Mouse (Mus musculus) MEL-GATA-1-ER (cell line): ENCODE data around the gene Slc25a11.

Experiments used
- DNase-seq: peaks from one replicate; pipeline ENCODE4 v3.0.0-alpha.2; 2012; ENCODE audit warnings: low read depth; ENCODE audit errors: extremely low read depth

The Slc25a11 gene

DNA sequence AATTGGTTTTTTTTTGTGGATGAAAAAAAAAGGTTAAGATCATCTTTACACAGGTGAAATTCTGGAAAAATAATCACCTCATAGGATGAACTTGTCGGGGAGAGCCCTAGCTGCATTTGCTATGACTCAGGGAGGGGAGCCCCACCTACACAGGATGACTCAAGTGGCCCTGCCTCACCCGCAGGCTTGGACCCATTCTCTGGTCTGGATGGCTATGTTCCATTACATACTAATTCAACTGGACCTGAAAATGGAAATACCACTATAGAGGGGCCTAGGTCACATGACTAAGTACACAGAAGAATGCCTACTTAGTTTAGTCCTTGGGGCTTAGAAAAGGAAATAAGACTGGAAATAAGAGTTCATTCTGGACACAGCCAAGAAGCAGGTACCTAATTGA, 4.1 kb upstream of the Slc25a11 start:
- no peak for DNase-seq

DNA sequence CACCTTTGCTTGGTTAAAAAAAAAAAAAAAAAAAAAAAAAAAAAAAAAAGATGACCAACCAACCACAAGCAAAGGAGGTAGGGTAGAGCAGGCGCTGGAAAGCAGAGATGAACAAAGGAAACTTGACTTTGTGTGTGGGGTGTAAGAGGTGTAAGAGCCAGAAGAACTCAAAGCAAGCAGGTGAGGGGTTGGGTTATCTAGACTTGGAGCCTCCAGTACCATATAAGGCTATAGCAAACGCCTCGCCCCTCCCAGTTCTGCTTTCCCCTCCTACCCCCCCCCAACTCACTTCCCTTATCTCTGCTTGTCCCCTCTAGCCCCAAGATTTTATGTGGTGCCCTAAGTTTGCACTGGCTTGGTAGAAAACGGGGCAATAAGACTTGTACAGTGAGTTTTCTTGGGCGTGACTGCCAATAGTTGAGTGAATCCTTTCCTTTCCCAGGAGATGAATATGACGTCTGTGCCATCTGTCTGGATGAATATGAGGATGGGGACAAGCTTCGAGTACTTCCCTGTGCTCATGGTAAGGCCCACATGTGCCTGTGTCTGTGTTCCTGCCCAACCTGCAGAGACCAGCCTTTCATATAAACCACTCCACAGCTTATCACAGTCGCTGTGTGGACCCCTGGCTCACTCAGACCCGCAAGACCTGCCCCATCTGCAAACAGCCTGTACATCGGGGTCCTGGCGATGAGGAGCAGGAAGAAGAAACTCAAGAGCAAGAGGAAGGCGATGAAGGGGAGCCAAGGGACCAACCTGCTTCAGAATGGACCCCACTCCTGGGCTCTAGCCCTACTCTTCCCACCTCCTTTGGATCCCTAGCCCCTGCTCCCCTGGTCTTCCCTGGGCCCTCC, 3.3 kb upstream of the Slc25a11 start:
- peak; percentile 88 for DNase-seq

DNA sequence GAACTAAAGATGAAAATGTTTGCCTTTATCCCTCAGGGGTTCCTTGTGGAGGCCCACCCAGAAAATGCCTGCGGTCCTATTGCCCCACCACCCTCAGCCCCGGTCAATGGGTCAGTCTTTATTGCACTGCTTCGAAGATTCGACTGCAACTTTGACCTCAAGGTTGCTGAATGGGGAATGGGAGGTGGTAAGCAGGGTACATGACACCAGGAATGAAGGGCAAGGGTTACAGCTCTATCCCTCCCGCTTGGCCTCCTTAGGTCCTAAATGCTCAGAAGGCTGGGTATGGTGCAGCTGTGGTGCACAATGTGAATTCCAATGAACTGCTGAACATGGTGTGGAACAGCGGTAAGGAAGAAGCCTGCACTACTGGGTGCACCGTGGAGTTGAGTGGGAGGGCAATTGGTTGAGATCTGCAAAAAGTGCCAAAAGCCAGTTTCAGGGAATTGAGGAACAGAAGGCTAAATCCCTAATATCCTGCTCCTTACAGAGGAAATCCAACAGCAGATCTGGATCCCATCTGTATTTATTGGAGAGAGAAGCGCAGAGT, 2.0 kb upstream of the Slc25a11 start:
- DNase-seq = no peak

DNA sequence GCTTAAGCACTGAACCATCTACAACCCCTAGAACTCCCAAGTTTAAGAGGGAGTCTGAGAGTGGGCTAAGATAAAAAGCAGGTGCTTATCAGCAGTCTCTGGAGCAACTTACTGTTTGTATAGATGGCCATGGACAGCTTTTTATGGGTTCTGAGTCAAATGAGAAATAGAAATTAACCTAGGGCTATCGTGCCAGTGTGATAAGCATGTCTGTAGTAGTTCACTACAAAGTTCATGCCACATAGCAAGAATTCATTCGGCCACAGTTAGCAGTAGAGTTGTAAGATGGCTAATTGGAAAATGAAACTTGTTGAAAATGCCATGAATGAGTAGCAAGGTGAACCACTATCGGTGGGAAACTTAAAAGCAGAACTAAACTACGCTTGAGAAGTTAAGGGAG, 1.2 kb upstream of the Slc25a11 start:
- peak; percentile 62 for DNase-seq

DNA sequence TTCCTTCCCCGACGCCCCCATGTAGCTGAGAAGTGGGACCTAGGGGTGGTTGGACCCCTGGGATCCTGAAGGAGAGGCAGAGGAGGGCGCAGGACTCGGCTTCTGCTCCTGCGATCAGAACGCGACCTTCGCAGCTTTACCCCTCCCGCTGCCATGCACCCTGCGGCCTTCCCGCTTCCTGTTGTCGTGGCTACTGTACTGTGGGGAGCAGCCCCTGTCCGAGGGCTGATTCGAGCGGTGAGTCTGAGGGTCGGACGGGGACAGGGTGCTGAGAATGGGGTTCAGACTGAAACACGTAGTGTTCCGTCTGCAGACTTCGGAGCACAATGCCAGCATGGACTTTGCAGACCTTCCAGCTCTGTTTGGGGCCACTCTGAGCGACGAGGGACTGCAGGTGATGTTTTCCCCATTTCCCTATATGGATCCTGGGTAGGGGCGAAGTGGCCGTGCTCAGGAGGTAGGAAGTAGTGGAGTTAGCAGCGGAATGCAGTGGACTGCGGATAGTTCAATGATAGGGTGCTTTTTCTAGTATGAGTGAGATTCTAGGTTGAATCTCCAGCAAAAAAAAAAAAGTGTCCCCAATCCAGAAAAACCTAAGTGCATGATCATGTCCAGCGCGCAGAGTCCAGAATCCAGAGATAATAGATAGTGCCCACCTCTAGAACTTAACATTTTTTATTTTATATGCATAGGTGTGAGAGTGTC, 589 bp upstream of the Slc25a11 start:
- no peak for DNase-seq

DNA sequence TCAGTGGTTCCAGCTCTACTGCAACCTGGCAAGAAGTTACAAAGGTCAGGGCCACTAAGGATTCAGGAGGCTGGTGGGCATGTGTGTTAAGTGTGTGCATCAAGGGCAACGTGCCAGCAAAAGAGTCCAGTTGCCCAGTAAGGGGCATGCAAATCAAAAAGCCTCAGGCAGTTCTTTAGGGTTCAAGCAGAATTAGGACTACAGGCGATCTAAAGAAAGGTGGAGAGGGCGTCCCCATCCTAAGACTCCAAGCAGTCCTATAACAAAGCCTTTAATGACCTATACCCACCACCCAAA, 1.1 kb downstream of the Slc25a11 start:
- DNase-seq = no peak

DNA sequence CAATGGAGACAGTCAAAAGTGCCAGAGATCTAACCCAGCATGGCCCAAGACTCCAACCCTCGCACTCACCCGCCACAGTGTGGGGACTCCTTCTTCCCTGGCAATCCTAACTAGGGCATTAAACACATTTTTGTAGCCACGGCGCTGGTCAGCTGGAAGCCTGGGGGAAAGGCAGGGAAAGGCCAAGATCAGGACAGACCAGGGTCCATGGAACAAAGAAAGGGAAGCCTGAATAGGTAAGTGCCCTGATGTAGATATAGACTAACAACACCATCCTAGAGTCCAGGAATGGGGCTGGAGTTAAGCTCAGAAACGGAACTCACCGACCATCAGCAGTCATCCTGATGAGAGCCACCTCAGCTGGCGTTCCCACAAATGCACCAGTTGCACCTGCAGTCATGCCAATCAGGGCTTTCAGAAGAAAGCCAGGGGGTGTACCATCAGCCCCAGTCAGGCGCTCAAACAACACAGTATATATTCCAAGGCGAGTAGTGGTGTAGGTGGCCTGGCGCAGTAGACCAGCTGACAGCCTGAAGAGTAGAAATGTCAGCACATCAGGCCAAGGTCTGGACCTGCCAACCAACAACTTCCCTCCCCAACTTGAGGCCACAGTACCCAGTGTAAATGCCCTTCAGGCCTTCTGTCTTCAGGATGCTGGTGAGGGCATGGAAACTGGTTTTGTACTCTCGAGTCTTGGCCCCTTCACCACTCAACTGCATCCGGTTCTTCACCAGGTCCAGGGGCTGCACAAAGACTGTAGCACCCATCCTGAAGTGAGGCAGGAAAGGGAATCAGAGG, 1.6 kb downstream of the Slc25a11 start:
- DNase-seq = no peak

DNA sequence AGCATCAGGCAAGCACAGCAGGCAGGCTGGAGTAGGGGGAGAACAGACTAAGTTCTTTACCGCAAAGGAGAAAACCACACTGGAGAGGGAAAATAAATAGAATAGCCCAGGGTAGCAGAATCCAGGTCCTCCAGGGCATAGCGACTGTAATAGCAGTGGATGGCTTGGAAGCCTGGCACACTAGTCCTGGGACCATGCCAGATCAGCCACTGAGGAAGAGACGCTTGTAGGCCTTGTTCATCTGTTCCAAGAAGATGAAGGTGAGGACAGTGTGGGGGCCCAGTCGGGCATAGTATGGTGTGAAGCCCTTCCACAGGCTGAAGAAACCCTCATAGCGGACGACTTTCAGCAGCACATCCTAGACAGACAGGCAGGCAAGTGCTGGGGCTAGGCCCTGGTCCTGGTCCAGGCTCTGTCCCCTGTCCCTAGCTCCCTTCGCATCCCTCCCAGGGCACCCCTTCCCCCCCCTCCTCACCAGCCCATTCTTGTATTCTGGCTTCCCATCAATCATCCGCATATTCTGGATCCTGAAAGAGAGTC, 2.6 kb downstream of the Slc25a11 start:
- no peak for DNase-seq

DNA sequence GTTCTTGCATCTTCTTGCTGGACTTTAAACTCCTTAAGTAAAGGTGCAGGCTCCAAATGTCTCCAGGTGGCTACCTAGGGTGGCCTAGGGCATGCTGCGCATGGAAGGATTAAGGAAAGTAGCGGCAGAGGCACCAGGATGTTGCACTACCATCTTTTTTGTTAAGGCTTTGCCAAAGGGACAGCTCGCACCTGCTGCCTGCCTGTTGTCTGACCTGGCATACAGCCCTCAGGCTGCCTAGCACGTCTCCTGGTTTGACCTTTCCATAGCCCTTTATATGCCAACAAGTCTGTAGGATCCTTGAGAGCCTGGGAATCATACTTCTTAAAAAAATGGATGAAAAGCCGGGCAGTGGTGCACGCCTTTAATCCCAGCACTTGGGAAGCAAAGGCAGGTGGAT, 4.2 kb downstream of the Slc25a11 start:
- DNase-seq = no peak

DNA sequence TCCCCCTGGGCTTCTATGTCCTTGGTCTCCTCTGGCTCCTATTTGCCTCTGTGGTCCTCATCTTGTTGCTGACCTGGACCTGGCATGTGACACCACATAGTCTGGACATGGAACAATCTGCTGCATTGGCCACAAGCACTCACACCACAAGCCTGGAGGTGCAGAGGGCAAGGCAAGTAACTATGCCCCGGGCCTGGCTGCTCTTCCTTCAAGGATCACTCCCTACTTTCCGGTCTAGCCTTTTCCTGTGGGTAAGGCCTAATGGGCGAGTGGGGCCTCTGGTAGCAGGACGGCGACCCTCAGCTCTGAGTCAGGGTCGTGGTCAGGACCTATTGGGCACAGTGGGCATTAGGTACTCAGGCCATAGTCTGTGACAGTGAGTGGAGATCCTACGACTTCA, 6.0 kb downstream of the Slc25a11 start:
- DNase-seq = no peak

DNA sequence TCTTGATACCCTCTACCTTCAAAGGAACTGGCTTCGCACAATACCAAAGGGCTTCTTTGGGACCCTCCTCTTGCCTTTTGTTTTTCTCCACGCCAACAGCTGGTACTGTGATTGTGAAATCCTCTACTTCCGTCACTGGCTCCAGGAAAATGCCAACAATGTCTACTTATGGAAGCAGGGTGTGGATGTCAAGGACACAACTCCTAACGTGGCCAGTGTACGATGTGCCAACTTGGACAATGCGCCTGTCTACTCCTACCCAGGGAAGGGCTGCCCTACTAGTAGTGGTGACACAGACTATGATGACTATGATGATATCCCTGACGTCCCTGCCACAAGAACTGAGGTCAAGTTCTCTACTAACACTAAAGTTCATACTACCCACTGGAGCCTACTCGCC, 7.3 kb downstream of the Slc25a11 start:
- DNase-seq = no peak

DNA sequence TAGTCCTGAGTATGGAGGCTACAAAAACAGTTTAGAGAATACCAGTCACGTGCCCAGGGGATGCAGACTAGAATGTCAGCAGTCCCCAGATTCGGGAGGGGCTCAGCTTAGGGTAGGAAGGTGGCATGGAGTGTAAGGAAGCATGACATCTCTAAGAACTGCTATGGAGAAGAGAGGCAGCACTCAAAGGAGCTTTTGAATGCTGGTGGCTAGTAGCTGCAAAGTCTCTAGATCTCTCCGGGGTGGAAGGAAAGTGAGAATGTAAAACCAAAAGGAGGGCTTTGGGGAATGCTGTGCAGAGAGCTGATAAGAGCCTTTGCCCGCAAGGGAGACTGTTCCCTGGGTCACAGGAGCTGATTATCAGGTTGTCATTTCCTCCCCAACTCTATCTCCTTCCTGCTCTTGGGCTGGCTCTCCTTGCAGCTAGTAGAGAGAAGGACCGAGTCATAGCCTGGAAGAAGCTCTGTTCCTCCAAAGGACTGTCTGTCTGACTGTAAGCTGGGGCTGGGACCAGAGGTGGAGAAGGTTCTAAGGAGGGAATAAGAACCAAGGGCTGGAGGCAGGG, 8.5 kb downstream of the Slc25a11 start, which contains the start of gene Gp1ba:
Gp1ba (plus strand) TSS at position 409 of the 565 bp plus-strand sequence.
- DNase-seq = peak; percentile 98

DNA sequence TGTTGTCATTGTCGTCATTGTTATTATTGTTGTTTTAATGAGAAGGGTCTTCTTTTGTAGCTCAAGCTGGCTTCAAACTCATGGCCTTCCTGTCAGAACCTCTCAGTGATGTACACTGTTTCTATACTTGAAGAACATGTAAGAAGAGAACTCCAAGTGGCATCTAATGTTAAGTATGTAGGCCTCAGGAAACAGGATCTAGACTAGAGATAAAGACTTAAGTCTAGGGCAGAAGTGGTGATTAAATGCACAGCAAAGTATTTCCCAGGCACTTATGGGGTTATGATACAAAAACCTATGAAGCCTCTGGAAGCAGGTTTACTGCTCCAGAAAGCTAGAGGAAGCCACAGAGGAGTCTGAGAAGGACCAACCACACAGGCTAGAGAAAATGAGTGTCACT, 9.0 kb downstream of the Slc25a11 start:
- DNase-seq = no peak

DNA sequence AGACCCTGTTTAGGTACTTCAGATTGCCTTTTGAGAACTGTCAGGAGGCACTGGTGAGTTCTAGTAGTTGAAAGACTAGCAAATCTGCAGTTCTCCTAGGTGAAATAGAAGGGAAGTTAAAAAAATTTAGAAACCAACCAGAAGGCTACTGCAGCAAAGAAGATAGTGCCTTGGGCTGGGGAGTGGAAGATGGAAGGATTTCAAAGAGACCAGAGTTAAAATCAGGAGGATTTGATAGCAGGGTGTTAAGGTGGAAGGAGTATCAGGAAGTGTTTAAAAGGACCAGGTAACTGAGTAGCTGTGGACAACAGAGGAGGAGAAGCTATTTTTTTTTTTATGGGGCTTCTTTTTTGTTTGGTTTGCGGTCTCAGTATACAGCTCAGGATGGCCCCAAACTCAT, 9.5 kb downstream of the Slc25a11 start:
- DNase-seq = no peak

DNA sequence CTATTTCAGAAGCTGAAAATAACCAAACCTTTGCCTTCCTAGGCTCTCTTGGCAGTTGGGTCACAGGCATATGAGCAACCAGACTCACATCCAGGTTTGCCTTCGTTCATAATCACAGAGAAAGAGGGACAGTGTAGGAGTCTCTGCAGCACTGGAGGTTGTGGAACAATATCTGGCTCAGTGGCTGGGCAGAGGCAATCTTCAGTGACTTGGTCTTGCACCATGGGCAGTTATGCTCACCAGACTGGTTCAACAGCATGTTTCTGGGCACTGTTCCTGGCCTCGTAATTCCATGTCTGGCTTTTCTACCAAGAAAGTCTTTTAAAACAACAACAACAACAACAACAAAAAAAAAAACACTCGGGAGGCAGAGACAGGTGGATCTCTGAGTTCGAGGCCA, 11.7 kb downstream of the Slc25a11 start:
- no peak for DNase-seq

DNA sequence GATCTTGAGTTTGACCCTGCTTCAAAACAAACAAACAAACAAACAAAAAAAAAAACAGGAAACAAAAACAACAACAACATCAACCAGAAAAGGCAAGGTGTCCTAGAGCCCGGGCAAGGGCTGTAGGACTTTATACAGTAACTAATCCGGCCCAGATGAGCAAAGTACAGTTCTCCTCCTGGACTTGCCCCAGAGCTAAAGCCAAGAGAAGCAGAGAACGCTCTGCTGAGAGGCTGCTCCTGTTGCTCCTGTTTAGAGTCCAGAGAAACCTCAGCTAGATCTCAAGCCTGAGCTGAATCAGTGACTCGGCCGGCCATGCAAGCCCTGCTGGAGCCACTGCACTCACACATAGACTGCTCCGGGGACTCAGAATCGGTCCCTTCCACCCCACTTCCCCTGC, 17.1 kb downstream of the Slc25a11 start:
- no peak for DNase-seq

DNA sequence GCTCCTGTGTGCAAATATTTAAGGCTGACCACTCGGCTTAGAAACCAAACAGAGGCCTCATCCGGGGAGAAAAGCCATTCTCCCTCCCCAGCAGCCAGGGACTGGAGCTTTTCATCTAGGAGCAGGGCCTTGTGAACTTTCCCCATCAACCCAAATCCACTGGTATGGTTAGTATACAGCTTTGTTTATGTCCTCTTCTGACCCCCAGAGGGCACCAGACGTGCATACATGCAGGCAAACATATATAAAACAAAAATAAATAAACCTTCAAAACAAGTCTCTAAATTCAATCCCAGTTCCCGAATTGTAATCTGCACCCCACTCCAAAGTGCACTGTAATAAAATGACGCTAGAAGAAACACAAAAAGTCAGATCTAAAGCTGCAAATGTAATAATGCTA, 17.7 kb downstream of the Slc25a11 start:
- peak; percentile 65 for DNase-seq

DNA sequence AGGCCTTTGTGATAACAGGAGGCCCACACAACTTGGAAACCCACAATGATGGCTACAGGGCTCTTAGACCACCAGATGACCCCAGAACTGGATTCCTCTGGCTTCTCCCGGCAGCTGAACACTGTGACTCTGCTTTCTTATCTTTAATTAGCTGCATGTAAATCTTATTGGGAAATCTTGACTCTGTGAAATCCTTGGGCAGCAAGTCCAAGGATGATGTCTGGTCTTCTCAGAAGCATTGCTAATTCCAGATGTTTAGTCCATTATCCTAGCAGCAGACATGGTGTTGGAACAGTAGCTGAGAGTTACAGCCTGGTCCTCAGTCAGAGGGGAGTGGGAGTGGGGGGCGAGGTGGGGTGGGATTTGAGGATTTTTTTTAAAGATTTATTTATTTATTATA, 18.8 kb downstream of the Slc25a11 start:
- no peak for DNase-seq

DNA sequence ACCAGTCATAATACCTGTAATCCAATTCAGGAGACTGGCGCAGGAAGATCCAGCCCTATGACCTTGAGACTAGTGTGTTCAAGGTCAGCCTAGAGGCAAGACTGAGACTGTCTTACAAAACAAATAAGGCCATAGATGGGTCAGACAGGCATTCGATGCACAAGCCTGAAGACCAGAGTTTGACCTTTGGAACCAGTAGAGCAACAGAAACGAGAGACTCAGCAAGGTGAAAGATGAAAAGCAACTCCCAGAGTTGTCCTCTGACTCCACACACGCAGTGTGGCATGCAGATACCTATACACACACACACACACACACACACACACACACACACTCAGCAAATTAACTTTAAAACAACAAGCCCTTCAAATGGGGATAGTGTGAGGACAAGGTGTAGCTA, 20.4 kb downstream of the Slc25a11 start:
- no peak for DNase-seq

DNA sequence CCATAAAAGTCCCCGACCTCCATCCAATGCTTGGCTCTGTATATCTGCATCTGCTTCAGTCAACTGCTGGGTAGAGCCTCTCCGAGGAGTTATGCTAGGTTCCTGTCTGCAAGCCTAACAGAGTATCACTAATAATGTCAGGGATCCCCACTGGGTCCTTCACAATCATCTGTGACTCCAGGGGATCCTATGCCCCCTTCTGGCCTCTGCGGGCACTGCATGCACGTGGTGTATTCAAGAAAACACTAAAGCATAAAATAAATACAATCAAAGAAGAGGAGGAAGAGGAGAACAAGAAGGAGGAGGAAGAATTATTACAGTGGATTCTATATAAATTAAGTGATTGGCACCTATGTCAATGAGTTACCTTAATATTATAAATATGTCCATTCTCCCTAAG, 21.8 kb downstream of the Slc25a11 start:
- no peak for DNase-seq

DNA sequence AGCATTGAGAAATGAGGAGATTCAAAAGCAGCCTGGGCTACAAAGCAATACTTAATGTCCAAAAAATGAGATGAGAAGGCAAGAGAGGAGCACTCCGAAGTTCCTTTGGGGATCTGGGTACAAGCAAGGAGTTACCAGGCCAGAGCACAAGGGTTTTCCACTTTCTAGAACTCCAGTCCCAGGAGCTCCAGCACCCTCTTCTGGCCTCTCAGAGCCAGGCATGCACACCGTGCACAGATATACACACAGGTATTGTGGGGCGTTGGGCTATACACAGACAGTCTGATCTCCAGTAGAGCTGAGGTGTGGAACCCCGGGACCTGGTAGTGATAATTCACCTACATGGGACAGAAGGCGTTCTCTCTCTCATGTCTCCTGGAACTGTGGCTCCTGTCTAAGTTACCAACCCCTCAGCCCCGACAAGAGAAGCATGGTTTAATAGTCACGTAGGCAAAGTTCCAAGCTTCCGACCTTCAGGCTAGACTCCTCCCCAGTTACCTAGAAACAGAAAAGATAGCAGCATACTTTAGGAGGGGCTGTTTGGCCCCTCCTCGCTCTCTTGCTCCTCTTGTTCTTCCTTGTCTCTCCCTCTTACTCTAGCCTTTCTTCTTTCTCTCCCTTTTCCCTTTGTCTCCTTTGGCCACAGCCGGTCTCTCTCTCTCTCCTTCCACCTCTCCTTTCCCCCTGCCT, 24.1 kb downstream of the Slc25a11 start:
- peak; percentile 70 for DNase-seq
